Mouse (Mus musculus): ENCODE data around the gene Sipa1. TPM values are rescaled to one million over a fixed set of nuclear protein-coding genes. Genes with fewer than 3 reads are reported as not detected.

The Sipa1 gene
- polyA plus RNA-seq, 1 experiment = 63.2 TPM

DNA sequence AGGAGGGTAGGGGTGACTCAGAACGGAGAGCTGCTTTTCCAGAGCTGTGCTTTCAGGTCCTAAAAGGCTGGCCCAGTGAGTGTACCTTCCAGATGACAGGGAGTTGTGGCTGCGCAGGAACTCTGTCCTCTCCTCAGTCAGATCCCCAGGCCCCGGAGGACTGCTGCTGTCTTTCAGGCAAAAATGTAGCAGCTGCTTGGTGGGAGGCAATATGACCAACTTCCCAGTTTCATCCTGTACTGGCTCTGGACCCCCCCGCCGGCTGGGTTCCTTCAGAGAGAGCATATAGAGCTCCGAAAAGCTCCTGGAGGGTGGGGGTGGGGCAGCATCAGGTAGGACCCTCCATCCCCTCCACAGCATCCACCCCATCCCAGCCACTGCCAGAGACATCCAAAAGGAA is 10.9 kb downstream of the Sipa1 start:
- Histone ChIP-seq H3K27me3 (ENCODE audit: control insufficient read depth) (peaks cover 7% of the 10 kb centered on the region; the same call in 1 of the 2 replicates), H3K4me1 (ENCODE audit: control insufficient read depth) (peaks cover 56% of the 10 kb centered on the region), H3K4me3 (replicated peaks) (no peak overlapping the region), H3K9me3 (ENCODE audit: control insufficient read depth, low read length) (peaks cover 14% of the 10 kb centered on the region), H3K36me3 (ENCODE audit: control insufficient read depth) (peaks cover 93% of the 10 kb centered on the region)
- TF ChIP-seq TAL1 (IDR thresholded peaks at IDR 0.05; ENCODE audit: low read length) (no peak), GATA1 (IDR thresholded peaks at IDR 0.05; ENCODE audit: low read length) (no peak)

DNA sequence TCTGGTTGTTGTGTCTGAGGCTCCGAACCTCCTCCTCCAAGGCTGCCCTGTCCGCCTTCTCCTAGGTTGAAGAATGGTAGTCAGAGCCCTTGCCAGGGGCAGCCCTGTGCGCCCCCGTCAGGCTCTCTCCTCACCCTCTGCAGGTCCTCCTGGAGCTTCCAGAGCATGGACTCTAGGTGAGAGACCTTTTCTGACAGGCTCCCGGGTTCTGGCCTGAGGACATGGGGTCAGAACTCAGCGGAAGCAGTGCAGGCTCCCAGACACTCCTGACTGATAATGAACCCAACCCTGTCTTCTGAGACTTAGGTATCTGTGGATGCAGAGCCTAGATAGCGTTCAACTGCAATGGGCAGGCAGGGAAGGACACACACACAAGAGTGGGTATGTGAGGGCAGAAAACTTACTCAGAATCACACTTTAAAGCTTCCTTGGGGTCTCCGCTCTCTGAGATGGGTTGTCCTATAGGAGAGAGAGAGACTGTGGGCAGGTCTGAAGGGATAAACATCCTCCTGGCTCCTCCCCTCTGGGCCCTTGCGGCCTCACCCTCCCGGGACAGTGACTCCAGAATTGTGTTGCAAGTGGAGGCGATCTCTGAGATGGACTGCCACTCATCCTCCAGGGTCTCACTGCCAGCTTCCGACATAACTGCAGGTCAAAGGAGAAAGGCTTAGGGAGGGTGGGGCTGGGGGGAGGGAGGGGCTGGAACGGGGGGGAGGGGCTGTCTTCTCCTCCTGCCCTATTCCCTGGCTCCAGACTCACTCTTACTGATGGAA is 11.8 kb downstream of the Sipa1 start:
- Histone ChIP-seq H3K4me3 (replicated peaks) (no peak overlapping the region), H3K36me3 (ENCODE audit: control insufficient read depth) (peaks cover 94% of the 10 kb centered on the region), H3K4me1 (ENCODE audit: control insufficient read depth) (peaks cover 55% of the 10 kb centered on the region), H3K9me3 (ENCODE audit: control insufficient read depth, low read length) (peaks cover 14% of the 10 kb centered on the region), H3K27me3 (ENCODE audit: control insufficient read depth) (peaks cover 7% of the 10 kb centered on the region; the same call in 1 of the 2 replicates)
- no peak for TF ChIP-seq GATA1 (IDR thresholded peaks at IDR 0.05; ENCODE audit: low read length)
- TF ChIP-seq TAL1 (IDR thresholded peaks at IDR 0.05; ENCODE audit: low read length) = no peak

DNA sequence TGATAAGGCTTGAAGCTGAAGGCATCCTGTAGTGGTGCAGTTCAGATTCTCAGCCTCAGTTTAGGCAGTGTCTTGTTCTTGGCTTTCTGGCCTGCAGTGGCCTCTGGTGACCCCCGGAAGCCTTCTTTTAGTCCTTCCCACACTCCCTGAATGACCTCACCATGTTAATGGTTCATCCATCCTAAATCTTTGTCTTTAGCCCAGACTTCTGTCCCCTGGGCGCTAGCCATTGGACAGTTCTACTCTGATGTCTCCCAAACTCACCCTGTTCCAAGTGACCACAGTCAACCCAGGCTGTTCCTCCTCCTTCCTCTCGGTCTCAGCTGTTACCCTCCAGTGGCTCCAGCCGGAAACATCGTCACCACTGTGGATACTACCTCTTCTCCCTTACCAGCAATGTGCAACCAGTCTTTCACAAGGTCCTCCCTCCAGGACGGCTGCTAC is 14.2 kb downstream of the Sipa1 start:
- Histone ChIP-seq H3K4me1 (ENCODE audit: control insufficient read depth) (peaks cover 49% of the 10 kb centered on the region), H3K27me3 (ENCODE audit: control insufficient read depth) (no peaks in the 10 kb centered on the region; the same call in 1 of the 2 replicates), H3K9me3 (ENCODE audit: control insufficient read depth, low read length) (peaks cover 5% of the 10 kb centered on the region), H3K4me3 (replicated peaks) (peak overlapping the region; percentile 54), H3K36me3 (ENCODE audit: control insufficient read depth) (peaks cover 93% of the 10 kb centered on the region)
- TF ChIP-seq GATA1 (IDR thresholded peaks at IDR 0.05; ENCODE audit: low read length) (no peak), TAL1 (IDR thresholded peaks at IDR 0.05; ENCODE audit: low read length) (no peak)

DNA sequence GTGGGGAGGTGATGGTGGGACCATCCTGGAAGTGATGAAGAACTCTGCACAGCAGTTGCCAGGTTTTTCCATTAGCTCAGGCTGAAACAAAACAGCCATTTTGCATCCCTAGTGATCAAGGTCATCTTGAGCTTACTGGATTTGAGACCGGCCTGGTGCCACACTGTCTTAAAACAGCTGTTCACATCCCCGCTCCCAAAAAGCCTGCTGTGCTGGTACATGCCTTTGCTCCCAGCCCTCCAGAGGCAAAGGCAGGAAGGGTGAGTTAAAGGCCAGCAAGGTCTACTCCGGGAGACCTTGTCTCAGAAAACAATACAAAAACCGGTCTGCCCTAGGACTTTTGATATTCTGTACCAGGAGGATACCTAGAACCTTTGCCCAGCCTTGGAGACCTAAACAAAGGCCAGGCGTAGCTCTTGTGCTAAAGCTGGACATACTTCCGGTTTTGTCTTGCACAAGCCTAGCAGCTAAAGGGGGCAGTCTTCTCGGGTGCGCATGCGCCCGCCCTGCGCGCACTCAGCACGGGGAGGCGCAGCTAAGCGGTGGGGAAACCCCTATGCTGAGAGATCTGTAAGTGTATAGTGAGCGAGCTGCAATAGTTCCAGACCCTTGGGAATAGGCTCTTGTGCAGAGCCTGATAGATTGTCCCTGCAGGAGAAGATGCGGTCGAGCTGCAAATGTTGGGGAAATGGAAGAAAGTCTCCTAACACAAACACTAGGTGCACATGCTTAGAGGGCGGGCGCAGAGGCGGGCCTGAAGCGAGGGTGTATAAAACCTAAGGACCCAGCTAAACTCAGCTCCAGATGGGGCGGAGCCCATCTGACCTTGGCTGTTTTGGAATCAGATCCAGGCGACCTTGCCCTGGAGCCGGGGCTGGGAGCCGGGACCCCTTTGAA is 14.9 kb downstream of the Sipa1 start:
- peak overlapping the region; percentile 54 for H3K4me3 ChIP-seq (replicated peaks)
- peaks cover 45% of the 10 kb centered on the region for H3K4me1 ChIP-seq (ENCODE audit: control insufficient read depth)
- H3K36me3 ChIP-seq (ENCODE audit: control insufficient read depth) = peaks cover 93% of the 10 kb centered on the region
- H3K27me3 ChIP-seq (ENCODE audit: control insufficient read depth) = no peaks in the 10 kb centered on the region
- TF ChIP-seq TAL1 (IDR thresholded peaks at IDR 0.05; ENCODE audit: low read length) = no peak
- no peak for TF ChIP-seq GATA1 (IDR thresholded peaks at IDR 0.05; ENCODE audit: low read length)
- H3K9me3 ChIP-seq (ENCODE audit: control insufficient read depth, low read length) = no peaks in the 10 kb centered on the region

DNA sequence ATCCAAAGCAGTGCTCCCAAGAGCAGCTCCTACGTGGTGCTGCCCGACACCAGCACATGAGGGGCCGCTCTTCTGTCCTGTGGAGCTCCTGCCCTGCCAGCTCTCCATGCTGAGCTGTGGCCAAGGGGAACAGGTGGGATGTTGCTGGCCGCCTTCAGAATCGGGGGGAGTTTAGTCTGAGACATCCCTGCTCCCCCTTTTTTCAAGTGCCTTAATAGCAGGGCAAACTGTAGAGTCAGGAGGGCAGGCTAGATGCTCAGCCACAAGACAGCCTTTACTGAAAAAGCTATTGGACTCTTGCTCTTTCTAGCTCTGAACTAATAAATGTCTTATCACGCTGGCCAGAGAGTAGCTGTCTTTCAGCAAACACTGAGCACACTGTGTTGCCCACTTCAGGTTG is 15.7 kb downstream of the Sipa1 start:
- no peak overlapping the region for H3K4me3 ChIP-seq (replicated peaks)
- H3K36me3 ChIP-seq (ENCODE audit: control insufficient read depth) = peaks cover 92% of the 10 kb centered on the region
- no peaks in the 10 kb centered on the region for H3K9me3 ChIP-seq (ENCODE audit: control insufficient read depth, low read length)
- TF ChIP-seq TAL1 (IDR thresholded peaks at IDR 0.05; ENCODE audit: low read length) (no peak), GATA1 (IDR thresholded peaks at IDR 0.05; ENCODE audit: low read length) (no peak)
- no peaks in the 10 kb centered on the region for H3K27me3 ChIP-seq (ENCODE audit: control insufficient read depth)
- H3K4me1 ChIP-seq (ENCODE audit: control insufficient read depth) = peaks cover 45% of the 10 kb centered on the region

DNA sequence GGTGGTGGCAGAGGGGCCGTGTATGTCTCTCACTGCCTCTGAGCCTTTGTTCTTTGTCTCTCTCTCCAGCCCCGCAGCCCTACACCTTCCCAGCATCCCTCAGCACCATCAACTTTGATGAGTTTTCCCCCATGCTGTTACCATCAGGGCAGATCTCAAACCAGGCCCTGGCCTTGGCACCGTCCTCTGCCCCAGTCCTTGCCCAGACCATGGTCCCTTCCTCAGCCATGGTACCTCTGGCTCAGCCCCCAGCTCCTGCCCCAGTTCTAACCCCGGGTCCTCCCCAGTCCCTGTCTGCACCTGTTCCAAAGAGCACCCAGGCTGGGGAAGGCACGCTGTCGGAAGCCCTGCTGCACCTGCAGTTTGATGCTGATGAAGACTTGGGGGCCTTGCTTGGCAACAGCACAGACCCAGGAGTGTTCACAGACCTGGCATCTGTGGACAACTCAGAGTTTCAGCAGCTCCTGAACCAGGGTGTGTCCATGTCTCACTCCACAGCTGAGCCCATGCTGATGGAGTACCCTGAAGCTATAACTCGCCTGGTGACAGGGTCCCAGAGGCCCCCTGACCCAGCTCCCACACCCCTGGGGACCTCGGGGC is 16.7 kb downstream of the Sipa1 start:
- Histone ChIP-seq H3K9me3 (ENCODE audit: control insufficient read depth, low read length) (no peaks in the 10 kb centered on the region), H3K36me3 (ENCODE audit: control insufficient read depth) (peaks cover 92% of the 10 kb centered on the region), H3K27me3 (ENCODE audit: control insufficient read depth) (no peaks in the 10 kb centered on the region), H3K4me1 (ENCODE audit: control insufficient read depth) (peaks cover 40% of the 10 kb centered on the region), H3K4me3 (replicated peaks) (no peak overlapping the region)
- no peak for TF ChIP-seq GATA1 (IDR thresholded peaks at IDR 0.05; ENCODE audit: low read length)

DNA sequence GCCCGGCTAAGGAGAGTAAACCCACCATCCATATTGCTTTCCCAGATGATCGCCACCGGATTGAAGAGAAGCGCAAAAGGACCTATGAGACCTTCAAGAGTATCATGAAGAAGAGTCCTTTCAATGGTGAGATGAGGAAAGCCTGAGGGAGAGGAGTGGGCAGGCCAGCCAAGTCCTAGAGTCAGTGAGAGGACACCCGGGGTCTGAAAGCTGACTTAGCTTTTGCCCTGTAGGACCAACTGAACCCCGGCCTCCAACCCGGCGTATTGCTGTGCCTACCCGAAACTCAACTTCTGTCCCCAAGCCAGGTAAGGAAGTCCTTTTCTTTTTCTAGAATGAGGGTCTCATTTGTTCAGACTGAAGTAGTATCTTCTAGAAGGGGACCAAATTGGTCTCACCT is 18.2 kb downstream of the Sipa1 start:
- peaks cover 92% of the 10 kb centered on the region for H3K36me3 ChIP-seq (ENCODE audit: control insufficient read depth)
- H3K4me1 ChIP-seq (ENCODE audit: control insufficient read depth) = peaks cover 35% of the 10 kb centered on the region
- TF ChIP-seq TAL1 (IDR thresholded peaks at IDR 0.05; ENCODE audit: low read length) (no peak), GATA1 (IDR thresholded peaks at IDR 0.05; ENCODE audit: low read length) (no peak)
- no peaks in the 10 kb centered on the region for H3K9me3 ChIP-seq (ENCODE audit: control insufficient read depth, low read length)
- H3K4me3 ChIP-seq (replicated peaks) = no peak overlapping the region
- no peaks in the 10 kb centered on the region for H3K27me3 ChIP-seq (ENCODE audit: control insufficient read depth)

DNA sequence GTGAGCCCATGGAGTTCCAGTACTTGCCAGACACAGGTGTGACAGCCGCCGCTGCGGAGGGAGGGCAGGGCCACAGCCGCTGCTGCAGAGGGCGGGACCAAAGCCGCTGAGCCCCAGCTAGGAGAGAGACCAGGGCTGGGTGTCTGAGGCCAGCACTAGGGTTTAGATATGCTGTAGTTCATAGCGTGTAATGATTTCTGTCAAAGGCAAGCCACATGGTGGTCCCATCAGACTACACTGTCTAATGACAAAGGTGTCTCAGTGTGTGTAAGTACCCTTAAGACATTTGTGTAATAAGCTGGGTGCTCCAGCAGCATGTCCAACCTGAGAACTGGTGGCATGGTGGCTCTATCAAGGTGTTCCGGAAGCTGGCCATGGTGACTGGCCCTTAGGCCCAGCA is 21.9 kb downstream of the Sipa1 start:
- peaks cover 82% of the 10 kb centered on the region for H3K36me3 ChIP-seq (ENCODE audit: control insufficient read depth)
- TF ChIP-seq GATA1 (IDR thresholded peaks at IDR 0.05; ENCODE audit: low read length) = no peak

DNA sequence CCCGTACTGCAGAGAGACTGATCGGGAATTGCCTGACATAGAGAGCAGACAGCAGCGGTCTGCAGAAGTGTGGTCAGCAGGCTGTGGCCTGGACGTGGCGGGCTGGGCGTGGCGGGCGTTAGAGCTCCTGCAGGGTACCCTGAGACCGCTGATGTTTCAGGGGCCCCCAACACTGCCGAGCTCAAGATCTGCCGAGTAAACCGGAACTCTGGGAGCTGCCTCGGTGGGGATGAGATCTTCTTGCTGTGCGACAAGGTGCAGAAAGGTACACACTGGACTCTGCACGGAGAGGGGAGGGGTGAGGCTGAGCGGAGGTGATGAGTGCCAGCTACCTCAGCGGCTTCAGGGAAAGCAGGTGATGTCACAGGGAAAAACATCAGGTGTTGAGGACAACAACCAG is 22.5 kb downstream of the Sipa1 start:
- no peak for TF ChIP-seq GATA1 (IDR thresholded peaks at IDR 0.05; ENCODE audit: low read length)
- no peak for TF ChIP-seq TAL1 (IDR thresholded peaks at IDR 0.05; ENCODE audit: low read length)
- no peaks in the 10 kb centered on the region for H3K9me3 ChIP-seq (ENCODE audit: control insufficient read depth, low read length)
- peaks cover 77% of the 10 kb centered on the region for H3K36me3 ChIP-seq (ENCODE audit: control insufficient read depth)
- no peak overlapping the region for H3K4me3 ChIP-seq (replicated peaks)
- no peaks in the 10 kb centered on the region for H3K27me3 ChIP-seq (ENCODE audit: control insufficient read depth)
- peaks cover 45% of the 10 kb centered on the region for H3K4me1 ChIP-seq (ENCODE audit: control insufficient read depth)

More for the DNA sequence above, 21.9 kb downstream of the Sipa1 start:
- no peaks in the 10 kb centered on the region for H3K9me3 ChIP-seq (ENCODE audit: control insufficient read depth, low read length)
- H3K4me1 ChIP-seq (ENCODE audit: control insufficient read depth) = peaks cover 39% of the 10 kb centered on the region
- H3K4me3 ChIP-seq (replicated peaks) = no peak overlapping the region
- no peaks in the 10 kb centered on the region for H3K27me3 ChIP-seq (ENCODE audit: control insufficient read depth)

All from erythroblast, embryonic 14.5 days (primary cell).